Mouse (Mus musculus) stomach, embryonic 14.5 days (tissue): Measurements from ENCODE around the gene Ehbp1l1. TPM values are rescaled to one million over a fixed set of nuclear protein-coding genes. Genes with fewer than 3 reads are reported as not detected.

Experiments
- ATAC-seq: fragments of 200-750 bp; cut with Nextera tagmentation; 2 replicates; pipeline ENCODE4 v1.8.0; 2017; ENCODE audit warnings: low read depth, moderate TSS enrichment; ENCODE audit not compliant: insufficient number of reproducible peaks, insufficient read depth, low FRiP score
- H3K27ac ChIP-seq: fragments of 300-500 bp; sonication (generic); 2 replicates; pipeline ENCODE4 v1.5.1; 2014; ENCODE audit warnings: mild to moderate bottlenecking, low read length, moderate library complexity, mixed read lengths
- H3K27me3 ChIP-seq: fragments of 300-500 bp; sonication (generic); 2 replicates; pipeline ENCODE4 v1.6.1; 2014; ENCODE audit warnings: low read length, control low read depth, mixed read lengths; ENCODE audit not compliant: control insufficient read depth, insufficient read depth
- H3K36me3 ChIP-seq: fragments of 300-500 bp; sonication (generic); 2 replicates; pipeline ENCODE4 v1.6.1; 2014; ENCODE audit warnings: mild to moderate bottlenecking, control low read depth, low read length, moderate library complexity, mixed read lengths; ENCODE audit not compliant: control insufficient read depth, insufficient read depth
- H3K4me1 ChIP-seq: fragments of 300-500 bp; sonication (generic); 2 replicates; pipeline ENCODE4 v1.6.1; 2014; ENCODE audit warnings: low read length, control low read depth, mixed read lengths; ENCODE audit not compliant: control insufficient read depth, insufficient read depth
- H3K4me2 ChIP-seq: fragments of 300-500 bp; sonication (generic); replicated peaks from 2 replicates; pipeline ENCODE4 v1.6.1; 2014; ENCODE audit warnings: low read depth, low read length, control low read depth
- H3K4me3 ChIP-seq: fragments of 300-500 bp; sonication (generic); 2 replicates; pipeline ENCODE4 v1.5.1; 2014; ENCODE audit warnings: low read depth, low read length, control low read depth
- H3K9ac ChIP-seq: fragments of 300-500 bp; sonication (generic); replicated peaks from 2 replicates; pipeline ENCODE4 v1.6.1; 2014; ENCODE audit warnings: low read depth, mild to moderate bottlenecking, control low read depth, low read length, moderate library complexity, mixed read lengths
- H3K9me3 ChIP-seq: fragments of 300-500 bp; sonication (generic); 2 replicates; pipeline ENCODE4 v1.6.1; 2016; ENCODE audit warnings: low read depth, low read length, control low read depth; ENCODE audit not compliant: control insufficient read depth
- WGBS: fragments of 180-500 bp; shearing (Covaris S2); extraction: QIAGEN DNeasy Blood & Tissue Kit; methylation state at CpG from one replicate; pipeline ENCODE4 v1.1.7; 2014; 5-methylcytosine and 5-hydroxymethylcytosine counted together
- polyA plus RNA-seq: library from polyadenylated mRNA; unstranded; fragments of >200 nt; fragmentation: Nextera tagmentation; extraction: Ambion mirVana; gene quantifications from 2 replicates; pipeline ENCODE4 v1.2.1, GENCODE M21; 2014

Gene Ehbp1l1
- polyA plus RNA-seq, 1 experiment from 2014 or later = 36.7 TPM

DNA sequence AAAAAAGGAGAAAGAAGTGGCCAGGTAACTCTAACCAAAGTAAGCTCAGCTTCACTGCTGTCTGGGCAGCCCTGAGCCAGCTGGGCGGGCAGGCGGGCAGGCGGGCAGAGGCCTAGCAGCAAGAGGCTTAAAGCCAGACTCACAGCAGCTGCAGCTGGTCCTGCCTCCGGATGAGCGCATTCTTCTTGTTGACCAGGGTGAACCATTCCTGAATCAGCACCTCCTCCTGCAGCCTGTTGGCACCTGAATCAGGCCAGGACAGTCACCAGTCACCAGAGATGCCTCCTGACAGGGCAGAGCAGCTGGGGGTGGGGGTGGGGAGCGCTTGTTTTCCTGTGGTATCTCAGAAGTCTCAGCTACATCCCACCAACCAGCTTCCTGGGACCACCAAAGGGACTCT is 16.0 kb downstream of the Ehbp1l1 start:
- 94% methylated on average over 6 of the region's 6 CpGs for WGBS
- no peak overlapping the region for H3K9ac ChIP-seq
- H3K4me3 ChIP-seq = no peak overlapping the region
- H3K4me2 ChIP-seq = no peak overlapping the region
- H3K9me3 ChIP-seq = no peaks in the 10 kb centered on the region
- H3K27me3 ChIP-seq = no peaks in the 10 kb centered on the region
- peaks cover 38% of the 10 kb centered on the region for H3K36me3 ChIP-seq
- no peak for ATAC-seq
- no peak overlapping the region for H3K27ac ChIP-seq
- peaks cover 21% of the 10 kb centered on the region; the same call in 1 of the 2 replicates for H3K4me1 ChIP-seq

DNA sequence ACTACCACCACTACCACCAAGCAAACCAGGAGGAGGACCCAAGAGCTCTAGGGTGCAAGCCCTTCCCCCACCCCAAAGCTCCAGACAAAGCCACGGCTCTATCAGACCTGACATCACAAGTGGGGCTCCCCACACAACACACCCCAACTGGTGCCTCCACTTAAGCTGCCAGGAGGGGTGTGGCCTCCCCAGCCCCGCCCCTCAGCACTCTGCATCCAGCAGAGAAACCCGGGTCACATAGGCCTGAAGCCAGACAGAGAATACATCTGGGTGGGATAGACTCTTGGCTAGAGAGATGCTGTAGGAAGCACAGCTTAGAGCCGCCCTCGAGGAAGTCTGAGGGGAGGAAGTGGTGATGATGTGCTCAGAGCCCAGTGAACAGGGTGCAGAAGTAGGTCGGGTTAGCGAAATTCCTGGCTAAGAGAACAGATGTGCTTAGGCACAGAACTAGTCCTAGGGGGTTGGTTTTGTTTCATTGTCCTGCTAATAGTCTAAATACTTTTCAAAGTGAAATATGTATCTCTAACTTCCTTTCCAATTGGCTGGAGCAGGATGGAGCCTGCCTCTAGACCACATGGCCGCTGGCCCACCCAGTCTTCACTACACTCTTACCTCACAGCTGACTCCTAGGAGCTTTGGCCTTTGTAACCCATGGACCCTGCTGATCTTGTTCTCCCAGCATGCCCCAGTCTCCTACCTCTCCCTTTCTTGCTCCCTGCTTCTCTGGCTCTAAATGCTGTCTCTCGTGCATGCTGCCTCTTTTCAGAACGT is 21.1 kb downstream of the Ehbp1l1 start:
- Histone ChIP-seq H3K9me3 (no peaks in the 10 kb centered on the region), H3K4me2 (no peak overlapping the region), H3K36me3 (peaks cover 47% of the 10 kb centered on the region), H3K27ac (peak overlapping the region; percentile 64), H3K4me1 (peaks cover 17% of the 10 kb centered on the region; the same call in 1 of the 2 replicates), H3K27me3 (no peaks in the 10 kb centered on the region), H3K4me3 (no peak overlapping the region), H3K9ac (no peak overlapping the region)
- 29% methylated on average over 10 of the region's 10 CpGs for WGBS
- ATAC-seq = peak; percentile 77

DNA sequence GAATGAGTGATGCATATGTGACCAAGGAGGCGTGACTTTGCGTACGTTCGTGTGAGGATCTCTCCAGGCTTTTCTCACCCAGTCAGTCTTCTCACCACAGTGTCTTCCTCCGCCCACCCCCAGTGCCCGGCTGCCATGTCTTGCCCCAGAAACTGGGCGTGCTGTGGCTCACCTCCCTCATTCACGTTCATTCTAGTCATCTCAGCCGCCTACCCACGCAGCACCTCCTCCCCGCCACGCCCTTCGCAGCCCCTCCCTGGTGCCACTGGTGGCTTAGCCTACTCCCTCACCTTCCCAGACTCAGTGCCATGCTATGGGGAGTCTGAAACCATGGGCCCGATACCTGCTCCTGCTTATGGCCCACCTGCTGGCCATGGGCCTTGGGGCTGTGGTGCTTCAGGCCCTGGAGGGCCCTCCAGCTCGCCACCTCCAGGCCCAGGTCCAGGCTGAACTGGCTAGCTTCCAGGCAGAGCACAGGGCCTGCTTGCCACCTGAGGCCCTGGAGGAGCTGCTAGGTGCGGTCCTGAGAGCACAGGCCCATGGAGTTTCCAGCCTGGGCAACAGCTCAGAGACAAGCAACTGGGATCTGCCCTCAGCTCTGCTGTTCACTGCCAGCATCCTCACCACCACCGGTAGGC is 21.8 kb downstream of the Ehbp1l1 start, which contains the start of gene Kcnk7:
Kcnk7 (plus strand) TSS at position 205 of the 638 bp plus-strand sequence.
- Histone ChIP-seq H3K27me3 (no peaks in the 10 kb centered on the region), H3K36me3 (peaks cover 51% of the 10 kb centered on the region), H3K4me2 (no peak within 1 kb of the TSS), H3K4me3 (no peak within 1 kb of the TSS), H3K9ac (no peak within 1 kb of the TSS), H3K27ac (peak within 1 kb of the TSS; percentile 64), H3K4me1 (peaks cover 17% of the 10 kb centered on the region; the same call in 1 of the 2 replicates), H3K9me3 (no peaks in the 10 kb centered on the region)
- no peak for ATAC-seq
- 58% methylated on average over 17 of the region's 17 CpGs for WGBS

DNA sequence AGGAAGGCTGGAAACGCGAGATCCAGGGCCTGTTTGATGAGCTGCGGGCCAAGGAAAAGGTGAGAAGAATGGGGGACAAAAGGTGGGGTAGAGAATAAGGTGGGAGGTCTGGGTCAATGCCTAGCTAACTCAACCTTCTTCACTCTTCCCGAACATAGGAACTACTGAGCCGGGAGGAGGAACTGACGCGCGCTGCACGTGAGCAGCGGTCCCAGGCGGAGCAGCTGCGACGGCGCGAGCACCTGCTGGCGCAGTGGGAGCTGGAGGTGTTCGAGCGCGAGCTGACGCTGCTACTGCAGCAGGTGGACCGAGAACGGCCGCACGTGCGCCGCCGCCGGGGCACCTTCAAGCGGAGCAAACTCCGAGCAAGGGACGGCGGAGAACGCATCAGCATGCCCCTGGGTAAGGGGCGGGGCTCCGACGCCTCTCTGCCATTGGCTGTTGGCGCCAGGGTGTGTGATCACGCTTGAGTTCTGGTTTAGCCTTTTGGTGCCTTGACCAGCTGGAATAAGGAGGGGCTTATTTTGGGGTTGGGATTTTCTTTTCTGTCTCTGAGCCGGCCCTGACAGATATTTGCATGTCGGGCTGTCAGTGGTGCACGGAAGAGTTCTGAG is 30.2 kb downstream of the Ehbp1l1 start:
- no peaks in the 10 kb centered on the region for H3K9me3 ChIP-seq
- 34% methylated on average over 41 of the region's 41 CpGs for WGBS
- H3K4me3 ChIP-seq = no peak overlapping the region
- no peaks in the 10 kb centered on the region for H3K27me3 ChIP-seq
- H3K4me2 ChIP-seq = no peak overlapping the region
- no peak overlapping the region for H3K9ac ChIP-seq
- ATAC-seq = 0 out of 2 replicates have a peak, but pooled peaks have one; percentile 28
- peaks cover 20% of the 10 kb centered on the region for H3K4me1 ChIP-seq
- H3K27ac ChIP-seq = no peak overlapping the region
- H3K36me3 ChIP-seq = peaks cover 81% of the 10 kb centered on the region

DNA sequence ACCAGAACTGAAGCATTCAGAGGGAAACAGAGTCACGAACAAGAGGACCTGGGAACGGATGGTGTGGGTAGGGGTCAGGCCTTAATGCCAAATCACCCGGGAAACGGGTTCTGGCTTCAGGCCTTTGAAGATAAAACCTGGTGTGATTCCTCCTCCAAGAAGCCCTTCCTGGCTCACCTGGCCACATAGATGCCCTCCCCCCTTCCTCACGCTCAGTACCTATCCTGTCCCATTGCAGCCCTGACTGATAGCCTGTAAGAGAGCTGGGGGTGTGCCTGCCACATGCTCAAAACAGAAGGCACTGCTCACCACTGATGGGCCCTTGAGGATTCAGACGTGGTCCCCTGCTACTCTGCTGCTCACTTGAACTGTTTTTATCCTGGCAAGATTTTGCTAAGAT is 32.3 kb downstream of the Ehbp1l1 start:
- Histone ChIP-seq H3K9ac (no peak overlapping the region), H3K27me3 (no peaks in the 10 kb centered on the region), H3K4me3 (no peak overlapping the region), H3K36me3 (peaks cover 62% of the 10 kb centered on the region), H3K9me3 (no peaks in the 10 kb centered on the region), H3K4me1 (peaks cover 27% of the 10 kb centered on the region), H3K27ac (no peak overlapping the region), H3K4me2 (no peak overlapping the region)
- ATAC-seq = no peak
- WGBS = 81% methylated on average over 6 of the region's 6 CpGs

DNA sequence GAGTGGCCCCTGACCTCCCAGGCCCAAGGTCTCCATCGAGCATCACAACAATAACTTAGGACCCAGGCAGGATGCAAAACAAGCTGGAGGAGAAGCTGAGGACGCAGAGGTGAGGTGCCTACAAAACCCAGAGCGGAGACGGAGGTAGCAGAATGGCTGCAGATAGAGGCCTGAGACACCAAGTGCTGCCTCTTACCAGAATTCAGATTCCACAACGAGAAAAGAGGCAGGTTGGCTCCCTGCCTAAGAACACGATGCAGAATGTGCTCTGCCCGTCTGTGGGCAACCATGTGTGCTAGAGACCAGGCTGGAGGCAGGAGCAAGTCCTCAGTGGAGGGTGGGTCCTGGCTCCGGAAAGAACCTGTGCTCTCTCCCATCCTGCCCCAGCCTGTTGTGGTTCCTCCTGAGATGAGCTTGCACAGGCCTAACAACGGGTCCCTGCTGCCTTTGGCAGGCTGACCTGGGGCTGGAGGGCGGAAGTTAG is 33.2 kb downstream of the Ehbp1l1 start:
- H3K4me2 ChIP-seq = peak overlapping the region; percentile 98
- 72% methylated on average over 10 of the region's 10 CpGs for WGBS
- peaks cover 55% of the 10 kb centered on the region for H3K36me3 ChIP-seq
- peaks cover 28% of the 10 kb centered on the region for H3K4me1 ChIP-seq
- peak overlapping the region; percentile 2; the same call in 1 of the 2 replicates for H3K4me3 ChIP-seq
- no peak for ATAC-seq
- no peaks in the 10 kb centered on the region for H3K27me3 ChIP-seq
- peak overlapping the region; percentile 78; the same call in 1 of the 2 replicates for H3K27ac ChIP-seq
- peak overlapping the region; percentile 92; the same call in 1 of the 2 replicates for H3K9ac ChIP-seq
- H3K9me3 ChIP-seq = no peaks in the 10 kb centered on the region

DNA sequence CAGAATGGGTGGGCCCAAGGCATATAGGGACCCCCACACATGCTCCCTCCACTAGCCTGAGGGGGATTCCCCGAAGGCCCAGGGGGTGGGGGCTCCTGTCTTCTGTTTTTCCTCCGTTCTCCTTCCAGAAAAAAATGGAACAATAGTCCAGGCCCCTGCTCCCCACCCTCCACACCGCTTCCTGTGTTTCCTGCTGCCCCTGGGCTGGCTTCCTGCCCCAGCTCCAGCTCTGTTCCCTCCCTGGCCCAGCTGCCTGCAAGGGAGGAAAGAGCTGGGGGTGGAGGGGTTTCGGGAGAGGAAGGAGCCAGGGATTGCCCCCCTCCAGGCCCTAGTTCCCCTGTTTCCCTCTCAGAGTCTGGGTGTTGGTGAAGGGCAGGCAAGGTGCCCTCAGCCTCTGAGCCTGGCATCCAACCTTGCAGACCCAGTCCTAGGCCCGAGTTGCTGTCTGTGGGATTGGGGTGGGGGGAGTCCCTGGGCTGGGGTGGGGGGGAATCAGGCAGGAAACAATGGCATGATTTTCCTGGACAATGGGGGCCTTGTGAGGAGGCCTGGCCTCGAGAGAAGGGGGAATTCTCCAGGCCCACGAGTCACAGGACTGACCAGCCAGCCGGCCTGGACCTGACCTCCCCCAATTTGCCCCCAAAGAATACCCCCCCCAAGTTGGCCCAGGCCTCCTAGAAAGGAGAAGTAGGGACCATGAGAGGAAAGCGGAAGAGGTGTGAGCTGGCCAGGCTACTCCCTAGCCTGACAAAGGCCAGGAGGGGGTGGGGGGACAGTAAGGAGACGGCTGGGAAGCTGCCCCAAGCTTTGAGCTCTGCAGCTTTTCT is 33.8 kb downstream of the Ehbp1l1 start:
- 63% methylated on average over 10 of the region's 10 CpGs for WGBS

More for the DNA sequence above, 33.8 kb downstream of the Ehbp1l1 start:
- no peak for ATAC-seq
- peaks cover 48% of the 10 kb centered on the region for H3K36me3 ChIP-seq
- peak overlapping the region; percentile 78; the same call in 1 of the 2 replicates for H3K27ac ChIP-seq
- H3K4me1 ChIP-seq = peaks cover 34% of the 10 kb centered on the region
- peak overlapping the region; percentile 97 for H3K4me3 ChIP-seq
- H3K27me3 ChIP-seq = no peaks in the 10 kb centered on the region
- no peaks in the 10 kb centered on the region for H3K9me3 ChIP-seq
- H3K4me2 ChIP-seq = peak overlapping the region; percentile 98
- peak overlapping the region; percentile 92 for H3K9ac ChIP-seq
